Mouse (Mus musculus): ENCODE results near the gene Pold4. TPM values are rescaled to one million over a fixed set of nuclear protein-coding genes. Genes with fewer than 3 reads are reported as not detected.
A peak's percentile ranks its signal among the peaks of the same experiment; 100 is the strongest.

The Pold4 gene
- total RNA-seq, 4 experiments from 2014 or later: 13.1 to 19.4 (median 17.3) TPM

DNA sequence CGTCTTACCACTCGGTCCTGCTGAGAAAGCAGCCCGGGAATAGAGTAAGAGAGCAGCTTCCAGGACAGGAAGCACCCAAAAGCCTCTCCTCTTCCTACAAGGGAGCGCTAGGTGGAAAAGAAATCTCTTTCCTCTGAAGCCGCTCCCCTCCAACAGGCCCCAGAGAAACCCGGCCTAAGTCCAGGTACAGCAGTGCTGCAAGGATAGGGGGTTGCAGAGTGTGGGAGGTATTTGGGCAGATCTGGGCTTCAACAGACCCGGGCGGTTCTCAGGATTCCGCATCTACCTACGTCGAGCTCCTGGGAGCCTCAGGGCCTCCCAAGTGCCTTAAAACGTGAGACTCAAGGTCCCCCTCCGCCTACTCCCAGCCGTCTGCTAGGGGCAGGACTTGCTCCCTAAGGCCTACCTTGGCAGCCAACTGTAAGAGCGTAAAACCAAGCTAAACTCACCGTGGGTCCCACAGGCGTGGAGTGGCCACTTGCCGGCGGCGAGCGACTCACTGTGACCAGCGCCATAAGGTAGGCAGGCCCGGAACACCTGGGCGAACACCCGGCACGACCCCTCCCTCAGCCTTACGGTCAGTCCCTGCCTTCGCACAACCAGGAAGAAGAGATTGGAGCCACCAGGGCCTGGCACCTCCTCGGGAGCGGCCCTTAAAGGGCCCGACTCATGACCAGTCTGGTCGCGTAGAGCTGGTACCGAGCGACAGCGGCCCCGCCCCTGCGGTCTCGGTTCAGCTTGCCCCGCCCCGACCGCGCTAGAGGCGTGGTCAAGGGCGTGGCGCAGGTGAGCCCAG, 37.1 kb downstream of the Pold4 start, which contains the start of gene Ssh3:
Gene Ssh3, minus strand, starts transcription at position 615 of the 796 bp plus-strand sequence.
- peak; percentile 30 to 55 for DNase-seq (ENCODE audit: low spot score in 2 of 2)

GRCm38 (mm10) chr19:4270187-4270586, 38.5 kb downstream of the Pold4 start:
- no peak for DNase-seq (ENCODE audit: low spot score in 2 of 2)

- no peak for DNase-seq (ENCODE audit: low spot score in 2 of 2)
Observed at GRCm38 (mm10) chr19:4270972-4271371, 39.3 kb downstream of the Pold4 start.

DNA sequence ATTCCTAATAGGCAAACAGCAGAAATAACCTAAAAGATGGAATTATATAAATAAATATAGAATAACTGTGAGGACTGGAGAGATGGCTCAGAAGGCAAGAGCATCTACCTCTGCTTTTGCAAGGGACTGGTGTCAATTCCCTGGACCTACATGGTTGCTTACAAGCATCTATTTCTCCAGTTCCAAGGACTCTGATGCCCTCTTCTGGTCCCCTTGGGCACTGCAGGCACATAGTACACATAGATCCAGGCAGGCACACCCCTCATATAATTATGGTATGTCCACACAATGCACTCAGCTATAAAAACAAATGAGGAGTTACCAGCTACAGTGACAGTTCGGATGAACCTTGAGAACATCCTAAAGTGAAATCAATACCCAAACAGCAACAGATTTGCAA, 47.8 kb downstream of the Pold4 start:
- DNase-seq (ENCODE audit: low spot score in 2 of 2): no peak

DNA sequence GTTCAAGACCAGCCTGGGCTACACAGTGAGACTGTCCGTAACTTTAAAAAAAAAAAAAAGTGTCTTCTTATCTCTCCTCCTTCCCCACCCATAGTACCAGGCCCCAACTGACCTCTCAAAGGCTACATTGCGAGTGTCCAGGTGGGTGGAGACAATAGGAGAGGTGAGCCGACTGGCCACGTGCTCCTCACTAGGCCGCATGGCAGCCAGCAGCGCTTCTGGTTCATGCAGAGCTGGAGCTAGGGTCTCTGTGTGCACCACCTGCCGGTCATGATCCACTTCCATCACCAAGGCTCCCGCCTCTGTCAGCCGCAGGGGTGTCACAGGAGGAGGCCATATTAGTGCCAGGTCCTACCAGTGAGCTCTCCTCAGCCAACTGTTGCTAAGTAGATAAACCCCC, 48.7 kb downstream of the Pold4 start:
- DNase-seq (ENCODE audit: low spot score in 2 of 2): no peak

GRCm38 (mm10) chr19:4282898-4283553, 51.3 kb downstream of the Pold4 start, which contains the start of gene Ankrd13d:
TSS of gene Ankrd13d (minus strand) at chr19:4283137.
- DNase-seq (ENCODE audit: low spot score in 2 of 2): peak; percentile 78

Small RNAs within 50 kb of the gene (microRNA-seq; reads per million reads assigned to microRNA genes)
- gene Gm26115 (not detected), gene Mir6985 (not detected)

Other genes with a start within 250 kb of the Pold4 start
- 1 to 10 TPM; 1.1 to 1.7 (median 1.5) TPM for gene Acy3, start 245.3 kb upstream of the Pold4 start, total RNA-seq (2022)
- gene Tbx10, start 239.1 kb upstream of the Pold4 start, total RNA-seq (2022): under 1 TPM in 1 of 4 experiments, not detected in 3; 0.16 TPM
- gene Nudt8, start 231.3 kb upstream of the Pold4 start, total RNA-seq (2022): 10 to 100 TPM; 19.0 to 24.8 (median 22.8) TPM
- gene Gm49405, start 231.3 kb upstream of the Pold4 start, total RNA-seq (2022): under 1 TPM; 0.12 to 0.39 (median 0.15) TPM
- gene Doc2g, start 228.6 kb upstream of the Pold4 start, total RNA-seq (2022): 1 to 10 TPM in 1 of 4 experiments, under 1 TPM in 3; 0.36 to 1.2 (median 0.73) TPM
- gene Ndufv1, start 219.1 kb upstream of the Pold4 start, total RNA-seq (2022): 100 to 1,000 TPM; 435 to 477 (median 462) TPM
- gene Gstp1, start 193.9 kb upstream of the Pold4 start, total RNA-seq (2022): 100 to 1,000 TPM; 411 to 453 (median 419) TPM
- gene Gstp2, start 185.9 kb upstream of the Pold4 start, total RNA-seq (2022): 100 to 1,000 TPM; 240 to 258 (median 250) TPM
- not detected for gene Gstp3, start 172.3 kb upstream of the Pold4 start, total RNA-seq (2022)
- not detected for gene Cabp2, start 150.3 kb upstream of the Pold4 start, total RNA-seq (2022)
- 10 to 100 TPM; 14.0 to 20.3 (median 18.0) TPM for gene Cdk2ap2, start 134.7 kb upstream of the Pold4 start, total RNA-seq (2022)
- 1 to 10 TPM; 1.1 to 3.3 (median 2.4) TPM for gene Pitpnm1, start 131.9 kb upstream of the Pold4 start, total RNA-seq (2022)
- gene Aip, start 106.0 kb upstream of the Pold4 start, total RNA-seq (2022): 10 to 100 TPM; 85.7 to 96.3 (median 90.3) TPM
- not detected for gene Gpr152, start 92.1 kb upstream of the Pold4 start, total RNA-seq (2022)
- gene Cabp4, start 87.9 kb upstream of the Pold4 start, total RNA-seq (2022): not detected
- gene Coro1b, start 83.3 kb upstream of the Pold4 start, total RNA-seq (2022): 10 to 100 TPM; 10.4 to 13.2 (median 11.6) TPM
- gene Ptprcap, start 78.3 kb upstream of the Pold4 start, total RNA-seq (2022): under 1 TPM in 2 of 4 experiments, not detected in 2; 0.27 to 0.38 TPM
- gene Rps6kb2, start 68.5 kb upstream of the Pold4 start, total RNA-seq (2022): 10 to 100 TPM; 18.6 to 28.4 (median 25.7) TPM
- 10 to 100 TPM; 23.8 to 33.0 (median 24.9) TPM for gene Carns1, start 56.4 kb upstream of the Pold4 start, total RNA-seq (2022)
- gene Tbc1d10c, start 40.6 kb upstream of the Pold4 start, total RNA-seq (2022): 1 to 10 TPM; 6.6 to 8.6 (median 7.9) TPM
- 100 to 1,000 TPM; 198 to 243 (median 235) TPM for gene Ppp1ca, start 39.8 kb upstream of the Pold4 start, total RNA-seq (2022)
- 1 to 10 TPM; 1.7 to 3.6 (median 2.3) TPM for gene Rad9a, start 30.2 kb upstream of the Pold4 start, total RNA-seq (2022)
- gene Clcf1, start 17.7 kb upstream of the Pold4 start, total RNA-seq (2022): under 1 TPM in 3 of 4 experiments, not detected in 1; 0.20 to 0.43 (median 0.22) TPM
- not detected for gene AC109138.7, start 17.5 kb upstream of the Pold4 start, total RNA-seq (2022)
- gene Ssh3, start 37.3 kb downstream of the Pold4 start, total RNA-seq (2022): 1 to 10 TPM; 2.3 to 5.8 (median 2.9) TPM
- under 1 TPM in 1 of 4 experiments, not detected in 3; 0.63 TPM for gene Ankrd13d, start 51.2 kb downstream of the Pold4 start, total RNA-seq (2022)
- 10 to 100 TPM; 55.7 to 65.2 (median 62.1) TPM for gene Grk2, start 74.3 kb downstream of the Pold4 start, total RNA-seq (2022)
- 10 to 100 TPM; 30.2 to 37.7 (median 37.2) TPM for gene Kdm2a, start 166.4 kb downstream of the Pold4 start, total RNA-seq (2022)
- gene Rhod, start 207.5 kb downstream of the Pold4 start, total RNA-seq (2022): under 1 TPM; 0.39 to 0.64 (median 0.55) TPM
- 1 to 10 TPM; 1.8 to 4.7 (median 2.2) TPM for gene Syt12, start 245.5 kb downstream of the Pold4 start, total RNA-seq (2022)